Mouse (Mus musculus): ENCODE results near the gene Rnf123.
A peak's percentile ranks its signal among the peaks of the same experiment; 100 is the strongest.

Gene Rnf123

GRCm38 (mm10) chr9:108105549-108105863, 22.4 kb upstream of the Rnf123 start:
- DNase-seq (ENCODE audit: extremely low read depth, insufficient read length, low spot score), result no peak

- DNase-seq (ENCODE audit: extremely low read depth, insufficient read length, low spot score), result peak; percentile 95
These were observed 21.8 kb upstream of the Rnf123 start for GRCm38 (mm10) chr9:108104766-108105548.

- DNase-seq (ENCODE audit: extremely low read depth, insufficient read length, low spot score), result no peak
These were observed 16.5 kb upstream of the Rnf123 start for GRCm38 (mm10) chr9:108099619-108100018.

GRCm38 (mm10) chr9:108095949-108096712, 13.0 kb upstream of the Rnf123 start:
- no peak for DNase-seq (ENCODE audit: extremely low read depth, insufficient read length, low spot score)

GRCm38 (mm10) chr9:108095518-108095917, 12.4 kb upstream of the Rnf123 start:
- DNase-seq (ENCODE audit: extremely low read depth, insufficient read length, low spot score), result no peak

GRCm38 (mm10) chr9:108094998-108095411, 11.9 kb upstream of the Rnf123 start:
- DNase-seq (ENCODE audit: extremely low read depth, insufficient read length, low spot score), result no peak

- DNase-seq (ENCODE audit: extremely low read depth, insufficient read length, low spot score), result peak; percentile 97
These were observed 11.2 kb upstream of the Rnf123 start, which contains the start of gene Apeh for GRCm38 (mm10) chr9:108094184-108094941. Gene Apeh, minus strand, starts transcription at chr9:108094606.

GRCm38 (mm10) chr9:108093586-108093985, 10.4 kb upstream of the Rnf123 start:
- no peak for DNase-seq (ENCODE audit: extremely low read depth, insufficient read length, low spot score)

- DNase-seq (ENCODE audit: extremely low read depth, insufficient read length, low spot score), result no peak
These were observed 7.5 kb upstream of the Rnf123 start for GRCm38 (mm10) chr9:108090611-108091120.

- DNase-seq (ENCODE audit: extremely low read depth, insufficient read length, low spot score), result no peak
These were observed 2.1 kb upstream of the Rnf123 start for GRCm38 (mm10) chr9:108085261-108085660.

GRCm38 (mm10) chr9:108083561-108083960, 415 bp upstream of the Rnf123 start:
- DNase-seq (ENCODE audit: extremely low read depth, insufficient read length, low spot score), result no peak

GRCm38 (mm10) chr9:108082549-108082948, 597 bp downstream of the Rnf123 start:
- no peak for DNase-seq (ENCODE audit: extremely low read depth, insufficient read length, low spot score)

- DNase-seq (ENCODE audit: extremely low read depth, insufficient read length, low spot score), result peak; percentile 68
These were observed 3.0 kb downstream of the Rnf123 start, which contains the start of gene Mst1 for GRCm38 (mm10) chr9:108080168-108080567. Gene Mst1, plus strand, starts transcription at chr9:108080436.

- DNase-seq (ENCODE audit: extremely low read depth, insufficient read length, low spot score), result no peak
These were observed 9.8 kb downstream of the Rnf123 start for GRCm38 (mm10) chr9:108073141-108073930.

GRCm38 (mm10) chr9:108072481-108072924, 10.6 kb downstream of the Rnf123 start:
- DNase-seq (ENCODE audit: extremely low read depth, insufficient read length, low spot score), result no peak

- no peak for DNase-seq (ENCODE audit: extremely low read depth, insufficient read length, low spot score)
These were observed 11.3 kb downstream of the Rnf123 start for GRCm38 (mm10) chr9:108071801-108072200.

GRCm38 (mm10) chr9:108069529-108069928, 13.6 kb downstream of the Rnf123 start:
- DNase-seq (ENCODE audit: extremely low read depth, insufficient read length, low spot score), result no peak

GRCm38 (mm10) chr9:108069007-108069406, 14.1 kb downstream of the Rnf123 start:
- DNase-seq (ENCODE audit: extremely low read depth, insufficient read length, low spot score), result no peak

- DNase-seq (ENCODE audit: extremely low read depth, insufficient read length, low spot score), result peak; percentile 49
These were observed 15.2 kb downstream of the Rnf123 start for GRCm38 (mm10) chr9:108067900-108068299.

GRCm38 (mm10) chr9:108067199-108067598, 15.9 kb downstream of the Rnf123 start:
- no peak for DNase-seq (ENCODE audit: extremely low read depth, insufficient read length, low spot score)
